Mouse (Mus musculus) embryonic facial prominence, embryonic 11.5 days (tissue): ENCODE measurements at regions not wholly inside any gene's neighbourhood (a gene's known extent, or its start where the extent isn't known, plus 50 kb on each side); places are given as distances from the start of the nearest gene placed in this dataset.

Source experiments
- ATAC-seq: fragments of 200-750 bp; cut with Nextera tagmentation; replicated peaks from 2 replicates; pipeline ENCODE4 v1.8.0; 2017; ENCODE audit warnings: low read depth; ENCODE audit not compliant: insufficient number of reproducible peaks, low FRiP score, low TSS enrichment
- DNase-seq: peaks from one replicate; pipeline ENCODE4 v3.0.0-alpha.2; 2015; ENCODE audit warnings: low spot score
- H3K27ac ChIP-seq: fragments of 300-500 bp; sonication (generic); replicated peaks from 2 replicates; pipeline ENCODE4 v1.5.1; 2014; ENCODE audit warnings: mild to moderate bottlenecking, low read depth, low read length, control low read depth
- H3K27me3 ChIP-seq: fragments of 300-500 bp; sonication (generic); 2 replicates; pipeline ENCODE4 v1.6.1; 2014; ENCODE audit warnings: mild to moderate bottlenecking, low read length, moderate library complexity, mixed read lengths; ENCODE audit not compliant: control insufficient read depth, insufficient read depth
- H3K36me3 ChIP-seq: fragments of 300-500 bp; sonication (generic); replicated peaks from 2 replicates; pipeline ENCODE4 v1.6.1; 2014; ENCODE audit warnings: low read depth, mild to moderate bottlenecking, low read length, moderate library complexity, mixed read lengths; ENCODE audit not compliant: control insufficient read depth, insufficient read depth
- H3K4me1 ChIP-seq: fragments of 300-500 bp; sonication (generic); 2 replicates; pipeline ENCODE4 v1.6.1; 2014; ENCODE audit warnings: low read length, mixed read lengths; ENCODE audit not compliant: control insufficient read depth, insufficient read depth
- H3K4me2 ChIP-seq: fragments of 300-500 bp; sonication (generic); 2 replicates; pipeline ENCODE4 v1.6.1; 2014; ENCODE audit warnings: low read depth, mild to moderate bottlenecking, control low read depth, low read length, moderate library complexity
- H3K4me3 ChIP-seq: fragments of 300-500 bp; sonication (generic); 2 replicates; pipeline ENCODE4 v1.5.1; 2014; ENCODE audit warnings: low read depth, low read length, control low read depth
- H3K9ac ChIP-seq: fragments of 300-500 bp; sonication (generic); replicated peaks from 2 replicates; pipeline ENCODE4 v1.6.1; 2014; ENCODE audit warnings: mild to moderate bottlenecking, control low read depth, low read length
- H3K9me3 ChIP-seq: fragments of 300-500 bp; sonication (generic); replicated peaks from 2 replicates; pipeline ENCODE4 v1.6.1; 2016; ENCODE audit warnings: mild to moderate bottlenecking, low read length, inconsistent platforms, mixed read lengths; ENCODE audit not compliant: control insufficient read depth
- WGBS: fragments of 180-500 bp; shearing (Covaris S2); extraction: QIAGEN DNeasy Blood & Tissue Kit; methylation state at CpG from one replicate; pipeline ENCODE4 v1.1.7; 2014; 5-methylcytosine and 5-hydroxymethylcytosine counted together

DNA sequence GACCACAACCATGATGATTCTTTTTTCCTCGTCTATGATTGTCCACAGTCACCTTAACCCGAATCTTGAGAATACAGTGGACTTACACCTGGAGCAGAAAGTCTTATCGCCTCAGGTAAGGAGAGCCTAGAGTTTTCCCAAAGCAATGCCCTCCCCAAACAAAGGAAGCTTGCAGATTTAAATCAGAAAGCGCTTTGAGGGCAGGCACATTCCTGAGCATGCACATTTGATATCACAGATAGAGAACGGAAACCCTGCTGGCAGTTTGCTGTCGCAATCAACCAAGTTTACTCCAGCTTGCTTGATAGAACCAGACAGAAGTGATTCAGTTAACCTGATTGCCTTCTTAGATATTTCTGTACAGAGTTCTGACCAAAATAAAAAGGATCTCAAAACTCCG lies 393.6 kb upstream of the Gm10131 start:
- H3K27me3 ChIP-seq, result no peaks in the 10 kb centered on the region
- no peaks in the 10 kb centered on the region for H3K4me1 ChIP-seq
- 83% methylated on average over 7 of the region's 7 CpGs for WGBS
- ATAC-seq (no peak), DNase-seq (no peak)
- H3K4me2 ChIP-seq, result no peak overlapping the region
- no peak overlapping the region for H3K4me3 ChIP-seq
- H3K36me3 ChIP-seq, result no peaks in the 10 kb centered on the region
- H3K9ac ChIP-seq, result no peak overlapping the region
- H3K9me3 ChIP-seq, result no peaks in the 10 kb centered on the region
- no peak overlapping the region for H3K27ac ChIP-seq

GRCm38 (mm10) chr8:34502606-34503162 lies 391.1 kb upstream of the Gm10131 start:
- WGBS, result 35% methylated on average over 1 of the region's 1 CpGs
- Histone ChIP-seq H3K4me2 (no peak overlapping the region), H3K9ac (no peak overlapping the region), H3K9me3 (no peaks in the 10 kb centered on the region), H3K27ac (no peak overlapping the region), H3K4me1 (no peaks in the 10 kb centered on the region), H3K4me3 (no peak overlapping the region), H3K27me3 (no peaks in the 10 kb centered on the region), H3K36me3 (no peaks in the 10 kb centered on the region)
- ATAC-seq (no peak), DNase-seq (no peak)

GRCm38 (mm10) chr8:34499196-34499595 lies 387.7 kb upstream of the Gm10131 start:
- no peaks in the 10 kb centered on the region for H3K9me3 ChIP-seq
- no peak overlapping the region for H3K9ac ChIP-seq
- no peak overlapping the region for H3K4me2 ChIP-seq
- no peak for DNase-seq
- WGBS, result 71% methylated on average over 3 of the region's 3 CpGs
- H3K27ac ChIP-seq, result no peak overlapping the region
- no peaks in the 10 kb centered on the region for H3K36me3 ChIP-seq
- H3K27me3 ChIP-seq, result no peaks in the 10 kb centered on the region
- H3K4me1 ChIP-seq, result no peaks in the 10 kb centered on the region
- no peak for ATAC-seq
- no peak overlapping the region for H3K4me3 ChIP-seq

DNA sequence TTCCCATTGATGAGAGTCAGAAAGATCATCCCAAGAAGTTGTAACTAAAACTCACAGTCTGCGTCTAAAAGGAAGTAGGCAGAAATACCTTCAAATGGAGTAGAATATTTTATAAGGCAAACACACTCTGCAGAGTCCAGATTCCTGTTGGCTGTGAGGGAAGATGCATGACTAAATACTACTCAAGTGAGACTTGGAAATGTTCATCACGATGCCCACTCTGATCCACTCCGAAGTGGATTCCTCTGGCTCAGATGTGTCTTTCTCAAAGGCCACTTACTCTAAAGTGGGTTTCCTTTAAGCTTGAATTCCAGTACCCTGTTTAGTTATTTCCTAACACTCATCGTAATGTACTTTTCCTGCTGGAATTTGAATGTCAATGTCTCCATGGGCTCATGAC lies 385.2 kb upstream of the Gm10131 start:
- ATAC-seq, result no peak
- Histone ChIP-seq H3K4me3 (no peak overlapping the region), H3K4me2 (no peak overlapping the region), H3K9me3 (no peaks in the 10 kb centered on the region), H3K4me1 (no peaks in the 10 kb centered on the region), H3K36me3 (no peaks in the 10 kb centered on the region), H3K27ac (no peak overlapping the region), H3K9ac (no peak overlapping the region), H3K27me3 (no peaks in the 10 kb centered on the region)
- 92% methylated on average over 4 of the region's 4 CpGs for WGBS
- no peak for DNase-seq

DNA sequence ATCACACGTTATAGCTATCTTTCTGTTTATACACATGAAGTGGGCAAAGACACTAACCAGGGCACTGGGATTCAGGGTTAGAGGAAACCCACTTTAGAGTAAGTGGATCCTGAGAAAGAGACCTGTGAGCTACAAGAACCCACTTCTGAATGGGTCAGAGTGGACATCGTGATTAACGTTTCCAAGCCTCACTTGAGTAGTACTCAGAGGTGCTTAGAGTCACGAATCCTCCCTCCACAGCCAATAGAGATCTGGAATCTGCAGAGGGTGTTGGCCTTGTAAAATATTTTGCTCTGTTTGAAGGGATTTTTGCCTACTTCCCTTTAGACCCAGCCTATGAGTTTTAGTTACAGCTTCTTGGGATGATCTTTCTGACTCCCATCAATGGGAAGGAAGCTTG lies 384.4 kb upstream of the Gm10131 start:
- no peak for DNase-seq

DNA sequence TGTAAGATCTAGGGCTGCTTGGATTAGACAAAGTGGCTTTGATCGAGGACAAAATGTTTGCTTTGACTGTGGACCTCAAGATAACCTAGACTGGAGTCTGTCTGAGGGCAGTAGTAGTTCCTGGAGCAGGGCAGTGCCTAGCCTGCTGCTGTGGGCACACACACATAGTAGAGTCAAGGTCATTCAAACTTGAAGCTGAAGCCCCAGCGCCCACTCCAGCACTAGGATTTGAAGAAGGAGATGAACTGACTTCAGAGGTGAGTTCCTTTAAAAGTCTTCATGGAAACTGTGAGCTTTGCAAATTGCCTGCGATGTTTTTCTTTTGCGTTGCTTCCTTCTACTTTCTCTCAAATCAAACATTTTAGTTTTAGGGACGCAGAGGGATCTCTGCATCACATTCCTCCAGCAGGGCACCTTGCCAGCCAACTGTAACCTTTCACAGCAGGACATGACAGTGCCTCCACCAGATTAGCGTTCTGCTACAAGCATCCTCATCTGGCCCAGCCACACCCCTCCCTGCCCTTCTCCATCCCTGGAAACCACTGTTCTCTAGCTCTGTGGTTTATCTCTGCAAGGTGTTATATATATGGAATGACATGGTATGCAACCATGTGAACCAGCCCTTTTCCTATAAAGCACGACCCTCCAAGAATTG lies 377.3 kb upstream of the Gm10131 start:
- no peak overlapping the region for H3K9ac ChIP-seq
- no peaks in the 10 kb centered on the region for H3K27me3 ChIP-seq
- no peak for DNase-seq
- H3K9me3 ChIP-seq, result no peaks in the 10 kb centered on the region
- H3K4me3 ChIP-seq, result no peak overlapping the region
- no peak overlapping the region for H3K27ac ChIP-seq
- H3K36me3 ChIP-seq, result no peaks in the 10 kb centered on the region
- H3K4me2 ChIP-seq, result no peak overlapping the region
- H3K4me1 ChIP-seq, result no peaks in the 10 kb centered on the region
- no peak for ATAC-seq
- WGBS, result 60% methylated on average over 7 of the region's 7 CpGs

More for the DNA sequence above, 384.4 kb upstream of the Gm10131 start:
- no peaks in the 10 kb centered on the region for H3K4me1 ChIP-seq
- H3K9ac ChIP-seq, result no peak overlapping the region
- H3K4me3 ChIP-seq, result no peak overlapping the region
- H3K9me3 ChIP-seq, result no peaks in the 10 kb centered on the region
- WGBS, result 92% methylated on average over 4 of the region's 4 CpGs
- no peaks in the 10 kb centered on the region for H3K27me3 ChIP-seq
- no peak for ATAC-seq
- H3K36me3 ChIP-seq, result no peaks in the 10 kb centered on the region
- no peak overlapping the region for H3K27ac ChIP-seq
- H3K4me2 ChIP-seq, result no peak overlapping the region

DNA sequence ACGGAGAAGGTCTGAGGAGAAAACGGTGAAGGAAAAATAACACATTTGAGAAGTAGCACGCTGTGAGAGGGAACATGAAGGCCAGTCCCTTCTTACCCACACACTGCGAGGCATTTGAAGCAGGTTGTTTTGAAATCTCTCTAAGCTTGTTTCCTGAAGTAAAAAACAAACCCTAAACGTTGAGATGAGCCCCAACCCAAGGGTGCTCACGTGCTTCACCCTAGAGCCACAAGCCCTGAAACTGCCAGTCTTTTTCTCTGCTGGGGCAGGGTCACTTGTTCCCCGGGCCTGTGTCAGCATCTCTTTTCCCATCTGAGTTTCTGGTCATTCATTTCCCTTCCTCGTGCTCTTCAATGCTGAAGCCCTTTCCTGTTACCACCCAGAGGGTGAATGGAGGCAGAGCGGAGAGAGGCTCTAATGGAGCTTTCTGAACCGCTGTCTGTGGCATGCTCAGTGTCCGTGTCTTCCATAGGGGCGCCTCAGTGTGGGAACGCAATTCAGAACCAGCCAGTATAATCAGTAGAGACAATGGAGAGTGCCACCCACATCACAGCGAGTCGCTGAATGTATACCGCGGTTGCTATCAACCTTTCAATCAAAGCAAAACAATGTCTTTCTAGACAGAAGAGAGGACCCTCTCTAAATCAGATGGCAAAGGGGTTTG lies 375.0 kb upstream of the Gm10131 start:
- DNase-seq, result no peak

GRCm38 (mm10) chr8:34485905-34486304 lies 374.4 kb upstream of the Gm10131 start:
- DNase-seq (no peak), ATAC-seq (no peak)
- Histone ChIP-seq H3K4me3 (no peak overlapping the region), H3K27ac (no peak overlapping the region), H3K9ac (no peak overlapping the region), H3K9me3 (no peaks in the 10 kb centered on the region), H3K4me2 (no peak overlapping the region), H3K27me3 (no peaks in the 10 kb centered on the region), H3K36me3 (no peaks in the 10 kb centered on the region), H3K4me1 (no peaks in the 10 kb centered on the region)
- WGBS, result 88% methylated on average over 9 of the region's 9 CpGs

More for the DNA sequence above, 375.0 kb upstream of the Gm10131 start:
- H3K27me3 ChIP-seq, result no peaks in the 10 kb centered on the region
- WGBS, result 65% methylated on average over 17 of the region's 17 CpGs
- H3K4me1 ChIP-seq, result no peaks in the 10 kb centered on the region
- no peak overlapping the region for H3K27ac ChIP-seq
- H3K9me3 ChIP-seq, result no peaks in the 10 kb centered on the region
- no peak overlapping the region for H3K9ac ChIP-seq
- no peak overlapping the region for H3K4me2 ChIP-seq
- no peak for ATAC-seq
- H3K4me3 ChIP-seq, result no peak overlapping the region
- no peaks in the 10 kb centered on the region for H3K36me3 ChIP-seq
